Mouse (Mus musculus) lung, adult 2 months (tissue): ENCODE data around the gene Btla.

ENCODE experiments used
- CTCF ChIP-seq: fragments of 200-500 bp; IDR thresholded peaks from 2 replicates; pipeline ENCODE4 v1.5.1; 2011; ENCODE audit warnings: mild to moderate bottlenecking, low read length, control low read depth; ENCODE audit not compliant: insufficient read depth
- POLR2A ChIP-seq: fragments of 200-500 bp; IDR thresholded peaks from 2 replicates; pipeline ENCODE4 v1.6.1; 2011; ENCODE audit warnings: low read depth, mild to moderate bottlenecking, control low read depth, low read length, borderline replicate concordance; ENCODE audit errors: extremely low read depth

DNA sequence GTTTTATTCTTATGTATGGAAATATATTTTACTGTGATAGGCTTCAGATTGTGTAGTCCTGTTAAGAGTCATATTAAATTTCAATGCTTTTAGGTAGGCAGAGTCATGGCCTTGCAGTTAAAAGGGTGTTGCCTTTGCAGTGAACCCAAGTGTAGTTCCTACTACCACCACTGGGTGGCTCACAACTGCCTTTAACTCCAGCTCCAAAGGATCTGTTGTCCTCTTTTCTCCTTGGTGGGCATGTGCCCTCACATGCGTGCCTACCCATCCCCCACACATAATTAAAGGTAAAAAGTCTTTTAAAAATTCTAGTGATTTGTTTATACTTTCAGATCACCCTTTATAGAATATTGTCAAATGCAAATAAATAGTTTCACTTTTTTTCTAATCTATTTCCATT, 31.5 kb upstream of the Btla start:
- TF ChIP-seq CTCF (peak; percentile 65), POLR2A (no peak)
